In the genomic region with DNA sequence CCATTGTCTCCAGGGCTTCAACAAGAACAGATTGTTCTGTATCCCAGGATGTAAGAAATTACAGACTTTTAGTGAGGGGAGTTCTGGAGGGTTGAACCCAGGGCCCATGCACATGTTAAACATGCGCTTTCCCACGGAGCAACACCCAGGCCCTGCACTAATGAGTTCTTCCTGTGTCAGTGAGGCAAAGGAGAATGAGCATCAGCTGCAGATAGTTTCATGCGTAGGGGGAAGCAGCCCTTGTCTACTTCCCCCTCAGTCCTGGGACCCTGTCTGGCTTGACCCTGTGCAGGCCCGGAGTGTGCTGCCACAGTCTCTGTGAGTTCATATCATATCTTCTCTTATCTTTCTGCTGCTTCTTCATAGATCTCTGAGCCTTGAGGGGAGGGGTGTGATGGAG, we compare ENCODE assay signal across 17 mouse cellular contexts. TPM values are rescaled to one million over a fixed set of nuclear protein-coding genes. Genes with fewer than 3 reads are reported as not detected.
A peak's percentile ranks its signal among the peaks of the same experiment; 100 is the strongest.
DNase-seq lines count a peak whose midpoint lies in the region; ATAC-seq lines count a peak whose summit lies in the region.
"Had no signal": no experiment of that assay in that cellular context is flagged by ENCODE, and none has a peak within 500 bp of the region (broad histone marks: within the 10 kb centered on the region; RNA-seq: fewer than 3 reads in every experiment).

No protein-coding gene starts in this region.

- H3K27ac ChIP-seq in heart, embryonic 10.5 days: peak overlapping the region; percentile 72
- H3K27ac ChIP-seq in kidney, embryonic 14.5 days (ENCODE audit: low read depth, low read length): peak overlapping the region; percentile 82
- H3K27ac ChIP-seq in embryonic facial prominence, embryonic 13.5 days: peak overlapping the region; percentile 64
- peak overlapping the region; percentile 78 for H3K27ac ChIP-seq in limb, embryonic 12.5 days
- H3K27ac ChIP-seq: forebrain, embryonic 13.5 days; hindbrain, embryonic 10.5 days; intestine, embryonic 15.5 days; neural tube, embryonic 12.5 days had no signal

- no peak for DNase-seq in heart, embryonic 10.5 days (ENCODE audit: low spot score)
- DNase-seq in heart, postnatal 10 days: no peak
- no peak for DNase-seq in kidney, adult 11 months
- DNase-seq in lung, postnatal 36 days: no peak
- DNase-seq in urinary bladder, postnatal 25 days (ENCODE audit: low spot score): no peak
- DNase-seq: cerebellum, adult 9-10 months; gastrocnemius, postnatal 36 days; layer of hippocampus, adult 9-11 months; right cerebral cortex, postnatal 14 days had no signal

- H3K4me1 ChIP-seq in heart, embryonic 10.5 days: peaks cover 32% of the 10 kb centered on the region
- H3K4me1 ChIP-seq in kidney, embryonic 14.5 days (ENCODE audit: control insufficient read depth, insufficient read depth, low read length): peaks cover 17% of the 10 kb centered on the region
- H3K4me1 ChIP-seq in embryonic facial prominence, embryonic 13.5 days: peaks cover 32% of the 10 kb centered on the region
- H3K4me1 ChIP-seq in limb, embryonic 12.5 days (replicated peaks): peaks cover 26% of the 10 kb centered on the region

- H3K9ac ChIP-seq in kidney, embryonic 14.5 days (ENCODE audit: low read depth, low read length): no peak overlapping the region
- no peak overlapping the region for H3K9ac ChIP-seq in embryonic facial prominence, embryonic 13.5 days
- no peak overlapping the region for H3K9ac ChIP-seq in limb, embryonic 12.5 days (replicated peaks)
- H3K9ac ChIP-seq: forebrain, embryonic 13.5 days; intestine, embryonic 15.5 days; neural tube, embryonic 12.5 days had no signal

- intact Hi-C loops in heart, postnatal 10 days (cut with DNase I): no loop called here

- H3K4me2 ChIP-seq in kidney, embryonic 14.5 days (replicated peaks; ENCODE audit: low read depth, low read length): no peak overlapping the region
- no peak overlapping the region for H3K4me2 ChIP-seq in embryonic facial prominence, embryonic 13.5 days
- H3K4me2 ChIP-seq in limb, embryonic 12.5 days: no peak overlapping the region
- H3K4me2 ChIP-seq: forebrain, embryonic 13.5 days; intestine, embryonic 15.5 days; neural tube, embryonic 12.5 days had no signal

- no peak overlapping the region for H3K4me3 ChIP-seq in heart, embryonic 10.5 days
- H3K4me3 ChIP-seq in kidney, embryonic 14.5 days (ENCODE audit: low read length): no peak overlapping the region
- H3K4me3 ChIP-seq in embryonic facial prominence, embryonic 13.5 days: no peak overlapping the region
- H3K4me3 ChIP-seq in limb, embryonic 12.5 days (replicated peaks): no peak overlapping the region
- H3K4me3 ChIP-seq: forebrain, embryonic 13.5 days; hindbrain, embryonic 10.5 days; intestine, embryonic 15.5 days; megakaryocyte, embryonic 14.5 days; neural tube, embryonic 12.5 days had no signal

- H3K9me3 ChIP-seq in heart, embryonic 10.5 days: no peaks in the 10 kb centered on the region
- no peaks in the 10 kb centered on the region for H3K9me3 ChIP-seq in kidney, embryonic 14.5 days (ENCODE audit: control insufficient read depth, low read length)
- H3K9me3 ChIP-seq in embryonic facial prominence, embryonic 13.5 days: no peaks in the 10 kb centered on the region
- no peaks in the 10 kb centered on the region for H3K9me3 ChIP-seq in limb, embryonic 12.5 days
- H3K9me3 ChIP-seq: forebrain, embryonic 13.5 days; hindbrain, embryonic 10.5 days; intestine, embryonic 15.5 days; megakaryocyte, embryonic 14.5 days; neural tube, embryonic 12.5 days had no signal

- WGBS in heart, embryonic 10.5 days: 42% methylated on average over 4 of the region's 4 CpGs
- WGBS in kidney, embryonic 14.5 days: 21% methylated on average over 4 of the region's 4 CpGs
- WGBS in embryonic facial prominence, embryonic 13.5 days: 52% methylated on average over 4 of the region's 4 CpGs
- WGBS in limb, embryonic 12.5 days: 11% methylated on average over 4 of the region's 4 CpGs

- peak; percentile 44 for ATAC-seq in kidney, embryonic 14.5 days (ENCODE audit: low FRiP score, low TSS enrichment)
- ATAC-seq in embryonic facial prominence, embryonic 13.5 days (ENCODE audit: insufficient number of reproducible peaks, insufficient read depth, low FRiP score, low TSS enrichment, low read depth): no peak
- 0 out of 2 replicates have a peak, but pooled peaks have one; percentile 24 for ATAC-seq in limb, embryonic 12.5 days (ENCODE audit: insufficient number of reproducible peaks, insufficient read depth, low FRiP score, low TSS enrichment, low read depth)
- ATAC-seq: forebrain, embryonic 13.5 days; intestine, embryonic 15.5 days had no signal

- H3K27me3 ChIP-seq in heart, embryonic 10.5 days (ENCODE audit: insufficient read depth, poor library complexity, severe bottlenecking): no peaks in the 10 kb centered on the region
- no peaks in the 10 kb centered on the region for H3K27me3 ChIP-seq in kidney, embryonic 14.5 days (ENCODE audit: control insufficient read depth, insufficient read depth, low read length)
- no peaks in the 10 kb centered on the region for H3K27me3 ChIP-seq in embryonic facial prominence, embryonic 13.5 days
- H3K27me3 ChIP-seq in limb, embryonic 12.5 days: no peaks in the 10 kb centered on the region
- H3K27me3 ChIP-seq: forebrain, embryonic 13.5 days; intestine, embryonic 15.5 days; neural tube, embryonic 12.5 days had no signal

- 0 out of 2 replicates have a peak, but pooled peaks cover 3% of the 10 kb centered on the region for H3K36me3 ChIP-seq in heart, embryonic 10.5 days
- no peaks in the 10 kb centered on the region for H3K36me3 ChIP-seq in kidney, embryonic 14.5 days (ENCODE audit: control insufficient read depth, insufficient read depth, low read length)
- peaks cover 12% of the 10 kb centered on the region; the same call in 1 of the 2 replicates for H3K36me3 ChIP-seq in embryonic facial prominence, embryonic 13.5 days
- H3K36me3 ChIP-seq in limb, embryonic 12.5 days: peaks cover 20% of the 10 kb centered on the region
- H3K36me3 ChIP-seq: intestine, embryonic 15.5 days; neural tube, embryonic 12.5 days had no signal

RNA-seq across cellular contexts. Expression of a gene that starts 29.0 kb away (rescaled TPM):
- polyA plus RNA-seq in heart, embryonic 10.5 days (2016; fragmentation: Nextera tagmentation; extraction: Ambion mirVana): 159 and 166 TPM in 2 replicates
- total RNA-seq in heart, postnatal 10 days (2021): 10 to 100 TPM; 49.6 to 50.1 TPM
- polyA plus RNA-seq in kidney, embryonic 14.5 days (2014; fragmentation: Nextera tagmentation; extraction: Ambion mirVana): 66.9 and 128 TPM in 2 replicates
- polyA plus RNA-seq in embryonic facial prominence, embryonic 13.5 days (2015; fragmentation: Nextera tagmentation; extraction: Ambion mirVana): 92.2 and 100 TPM in 2 replicates
- 118 and 120 TPM in 2 replicates for polyA plus RNA-seq in limb, embryonic 12.5 days (2016; fragmentation: Nextera tagmentation; extraction: Ambion mirVana)

RNA-seq across cellular contexts. Expression of a gene that starts 49.4 kb away (rescaled TPM):
- polyA plus RNA-seq in heart, embryonic 10.5 days (2016; fragmentation: Nextera tagmentation; extraction: Ambion mirVana): 2.6 and 4.8 TPM in 2 replicates
- total RNA-seq in heart, postnatal 10 days (2021): under 1 TPM in 1 of 2 experiments, not detected in 1; 0.17 TPM
- polyA plus RNA-seq in kidney, embryonic 14.5 days (2014; fragmentation: Nextera tagmentation; extraction: Ambion mirVana): 0.41 and 0.54 TPM in 2 replicates
- polyA plus RNA-seq in embryonic facial prominence, embryonic 13.5 days (2015; fragmentation: Nextera tagmentation; extraction: Ambion mirVana): 1.2 and 1.3 TPM in 2 replicates
- polyA plus RNA-seq in limb, embryonic 12.5 days (2016; fragmentation: Nextera tagmentation; extraction: Ambion mirVana): 0.94 and 0.95 TPM in 2 replicates
- total RNA-seq: gastrocnemius, postnatal 36 days had no signal
